ENCODE assay signal across 18 mouse cellular contexts in genomic region chr8:114855833-114856232, GRCm38 (mm10).
A peak's percentile ranks its signal among the peaks of the same experiment; 100 is the strongest.
DNase-seq lines count a peak whose midpoint lies in the region; ATAC-seq and TF ChIP-seq lines count a peak whose summit lies in the region.
"Had no signal": no experiment of that assay in that cellular context is flagged by ENCODE, and none has a peak within 500 bp of the region (broad histone marks: within the 10 kb centered on the region; RNA-seq: fewer than 3 reads in every experiment).

No protein-coding gene starts in this region.

- 0 out of 2 replicates have a peak overlapping the region, but pooled peaks have one; percentile 35 for H3K27ac ChIP-seq in forebrain, embryonic 10.5 days
- H3K27ac ChIP-seq in forebrain, embryonic 15.5 days (replicated peaks), result no peak overlapping the region
- H3K27ac ChIP-seq in midbrain, embryonic 11.5 days (ENCODE audit: low read depth, low read length), result no peak overlapping the region
- H3K27ac ChIP-seq in midbrain, postnatal 0 days (ENCODE audit: low read depth, low read length), result no peak overlapping the region
- no peak overlapping the region for H3K27ac ChIP-seq in embryonic facial prominence, embryonic 11.5 days (replicated peaks; ENCODE audit: low read depth, low read length)
- no peak overlapping the region for H3K27ac ChIP-seq in neural tube, embryonic 13.5 days (replicated peaks)
- H3K27ac ChIP-seq: heart, embryonic 13.5 days had no signal

- peaks cover 24% of the 10 kb centered on the region for H3K27me3 ChIP-seq in forebrain, embryonic 10.5 days (ENCODE audit: poor library complexity, severe bottlenecking)
- H3K27me3 ChIP-seq in forebrain, embryonic 15.5 days, result no peaks in the 10 kb centered on the region
- H3K27me3 ChIP-seq in midbrain, embryonic 11.5 days (ENCODE audit: control insufficient read depth, insufficient read depth, low read length), result no peaks in the 10 kb centered on the region
- no peaks in the 10 kb centered on the region for H3K27me3 ChIP-seq in midbrain, postnatal 0 days (ENCODE audit: insufficient read depth, low read length)
- H3K27me3 ChIP-seq in embryonic facial prominence, embryonic 11.5 days (ENCODE audit: control insufficient read depth, insufficient read depth, low read length), result no peaks in the 10 kb centered on the region
- H3K27me3 ChIP-seq in neural tube, embryonic 13.5 days, result no peaks in the 10 kb centered on the region
- H3K27me3 ChIP-seq: heart, embryonic 13.5 days had no signal

- H3K36me3 ChIP-seq in forebrain, embryonic 10.5 days (replicated peaks), result no peaks in the 10 kb centered on the region
- H3K36me3 ChIP-seq in forebrain, embryonic 15.5 days, result no peaks in the 10 kb centered on the region
- no peaks in the 10 kb centered on the region for H3K36me3 ChIP-seq in midbrain, embryonic 11.5 days (ENCODE audit: control insufficient read depth, insufficient read depth, low read length)
- H3K36me3 ChIP-seq in midbrain, postnatal 0 days (ENCODE audit: insufficient read depth, low read length), result no peaks in the 10 kb centered on the region
- H3K36me3 ChIP-seq in embryonic facial prominence, embryonic 11.5 days (replicated peaks; ENCODE audit: control insufficient read depth, insufficient read depth, low read depth, low read length), result no peaks in the 10 kb centered on the region
- H3K36me3 ChIP-seq in neural tube, embryonic 13.5 days, result no peaks in the 10 kb centered on the region
- H3K36me3 ChIP-seq: G1E; heart, embryonic 13.5 days had no signal

- no peak for TF ChIP-seq CTCF in midbrain, postnatal 0 days (IDR thresholded peaks at IDR 0.05)

- 0 out of 2 replicates have a peak overlapping the region, but pooled peaks have one; percentile 5 for H3K4me3 ChIP-seq in forebrain, embryonic 10.5 days
- no peak overlapping the region for H3K4me3 ChIP-seq in forebrain, embryonic 15.5 days
- H3K4me3 ChIP-seq in midbrain, embryonic 11.5 days (ENCODE audit: low read depth, low read length), result no peak overlapping the region
- H3K4me3 ChIP-seq in midbrain, postnatal 0 days (ENCODE audit: low read depth, low read length), result no peak overlapping the region
- no peak overlapping the region for H3K4me3 ChIP-seq in embryonic facial prominence, embryonic 11.5 days (ENCODE audit: low read depth, low read length)
- H3K4me3 ChIP-seq in neural tube, embryonic 13.5 days, result no peak overlapping the region
- H3K4me3 ChIP-seq: heart, embryonic 13.5 days had no signal

- no peak for DNase-seq in forebrain, embryonic 10.5 days (ENCODE audit: extremely low spot score, low spot score)
- DNase-seq in midbrain, embryonic 11.5 days (ENCODE audit: low spot score, missing footprints), result peak; percentile 90
- DNase-seq in midbrain, postnatal 0 days (ENCODE audit: low spot score), result no peak
- DNase-seq in embryonic facial prominence, embryonic 11.5 days (ENCODE audit: low spot score), result peak; percentile 12
- no peak for DNase-seq in right cerebral cortex, postnatal 36 days (ENCODE audit: low spot score in 2 of 2)
- no peak for DNase-seq in layer of hippocampus, postnatal 10 days (ENCODE audit: low spot score in 2 of 2)
- DNase-seq: cerebellum, adult 9-10 months; heart, postnatal 36 days; liver; liver, postnatal 0 days; lung, postnatal 14 days; right cerebral cortex, adult 18-20 months had no signal

- H3K9ac ChIP-seq in forebrain, embryonic 15.5 days (replicated peaks), result no peak overlapping the region
- H3K9ac ChIP-seq in midbrain, embryonic 11.5 days (ENCODE audit: low read length), result no peak overlapping the region
- no peak overlapping the region for H3K9ac ChIP-seq in midbrain, postnatal 0 days (replicated peaks; ENCODE audit: low read length, poor library complexity, severe bottlenecking)
- H3K9ac ChIP-seq in embryonic facial prominence, embryonic 11.5 days (replicated peaks; ENCODE audit: low read length), result no peak overlapping the region
- H3K9ac ChIP-seq in neural tube, embryonic 13.5 days, result no peak overlapping the region
- H3K9ac ChIP-seq: heart, embryonic 13.5 days; liver, postnatal 0 days had no signal

- peaks cover 14% of the 10 kb centered on the region for H3K9me3 ChIP-seq in forebrain, embryonic 10.5 days
- no peaks in the 10 kb centered on the region for H3K9me3 ChIP-seq in forebrain, embryonic 15.5 days
- no peaks in the 10 kb centered on the region for H3K9me3 ChIP-seq in midbrain, embryonic 11.5 days (ENCODE audit: control insufficient read depth, low read length)
- no peaks in the 10 kb centered on the region for H3K9me3 ChIP-seq in midbrain, postnatal 0 days (ENCODE audit: low read length)
- H3K9me3 ChIP-seq in embryonic facial prominence, embryonic 11.5 days (replicated peaks; ENCODE audit: control insufficient read depth, low read length), result no peaks in the 10 kb centered on the region
- no peaks in the 10 kb centered on the region for H3K9me3 ChIP-seq in neural tube, embryonic 13.5 days
- H3K9me3 ChIP-seq: heart, embryonic 13.5 days had no signal

- no peak for ATAC-seq in forebrain, embryonic 15.5 days (replicated peaks)
- no peak for ATAC-seq in midbrain, embryonic 11.5 days (ENCODE audit: low FRiP score)
- ATAC-seq in midbrain, postnatal 0 days (ENCODE audit: low FRiP score), result no peak
- ATAC-seq in embryonic facial prominence, embryonic 11.5 days (replicated peaks; ENCODE audit: insufficient number of reproducible peaks, low FRiP score, low TSS enrichment, low read depth), result no peak
- no peak for ATAC-seq in neural tube, embryonic 13.5 days (ENCODE audit: low read depth)
- ATAC-seq: CD4-positive, CD25-positive, alpha-beta regulatory T cell, adult 4 months; intestine, embryonic 16.5 days; liver, postnatal 0 days had no signal

- no peak overlapping the region for H3K4me2 ChIP-seq in forebrain, embryonic 15.5 days (replicated peaks)
- H3K4me2 ChIP-seq in midbrain, embryonic 11.5 days, result peak overlapping the region; percentile 10; the same call in 1 of the 2 replicates
- no peak overlapping the region for H3K4me2 ChIP-seq in midbrain, postnatal 0 days (ENCODE audit: low read depth, low read length, poor library complexity, severe bottlenecking)
- no peak overlapping the region for H3K4me2 ChIP-seq in embryonic facial prominence, embryonic 11.5 days (ENCODE audit: low read depth, low read length)
- 0 out of 2 replicates have a peak overlapping the region, but pooled peaks have one; percentile 13 for H3K4me2 ChIP-seq in neural tube, embryonic 13.5 days
- H3K4me2 ChIP-seq: heart, embryonic 13.5 days had no signal

- H3K4me1 ChIP-seq in forebrain, embryonic 10.5 days, result peaks cover 33% of the 10 kb centered on the region
- peaks cover 7% of the 10 kb centered on the region; the same call in 1 of the 2 replicates for H3K4me1 ChIP-seq in forebrain, embryonic 15.5 days
- H3K4me1 ChIP-seq in midbrain, embryonic 11.5 days (ENCODE audit: control insufficient read depth, insufficient read depth, low read length), result peaks cover 5% of the 10 kb centered on the region
- H3K4me1 ChIP-seq in midbrain, postnatal 0 days (ENCODE audit: insufficient read depth, low read length), result no peaks in the 10 kb centered on the region
- no peaks in the 10 kb centered on the region for H3K4me1 ChIP-seq in embryonic facial prominence, embryonic 11.5 days (ENCODE audit: control insufficient read depth, insufficient read depth, low read length)
- H3K4me1 ChIP-seq in neural tube, embryonic 13.5 days (replicated peaks), result peaks cover 7% of the 10 kb centered on the region
- H3K4me1 ChIP-seq: heart, embryonic 13.5 days had no signal

- WGBS in forebrain, embryonic 10.5 days, result 16% methylated on average over 7 of the region's 7 CpGs
- 8% methylated on average over 7 of the region's 7 CpGs for WGBS in forebrain, embryonic 15.5 days
- WGBS in midbrain, embryonic 11.5 days, result 15% methylated on average over 7 of the region's 7 CpGs
- 17% methylated on average over 7 of the region's 7 CpGs for WGBS in midbrain, postnatal 0 days
- 11% methylated on average over 7 of the region's 7 CpGs for WGBS in embryonic facial prominence, embryonic 11.5 days
- 5% methylated on average over 7 of the region's 7 CpGs for WGBS in neural tube, embryonic 13.5 days

Comparison
In these comparisons a context has a peak if more than half of its experiments do, and no peak if none do; other contexts are left out.
1. DNase-seq: peak in midbrain, embryonic 11.5 days (single experiment) and embryonic facial prominence, embryonic 11.5 days (single experiment); none in forebrain, embryonic 10.5 days (single experiment), midbrain, postnatal 0 days (single experiment), right cerebral cortex, postnatal 36 days (0 of 2) and layer of hippocampus, postnatal 10 days (0 of 2).
2. H3K4me2 ChIP-seq: peak in midbrain, embryonic 11.5 days (single experiment) and neural tube, embryonic 13.5 days (single experiment); none in forebrain, embryonic 15.5 days (single experiment), midbrain, postnatal 0 days (single experiment) and embryonic facial prominence, embryonic 11.5 days (single experiment).